Mouse (Mus musculus) olfactory bulb, adult 2 months (tissue): ENCODE measurements around the gene Gse1. TPM values are rescaled to one million over a fixed set of nuclear protein-coding genes. Genes with fewer than 3 reads are reported as not detected.

Experiments
- H3K27ac ChIP-seq: fragments of 200-500 bp; 2 replicates; pipeline ENCODE4 v1.5.1; 2012; ENCODE audit warnings: low read depth, low read length; ENCODE audit not compliant: insufficient read depth
- H3K4me1 ChIP-seq: fragments of 200-500 bp; 2 replicates; pipeline ENCODE4 v1.6.1; 2012; ENCODE audit warnings: low read length; ENCODE audit not compliant: control insufficient read depth, insufficient read depth
- H3K4me3 ChIP-seq: fragments of 200-500 bp; 2 replicates; pipeline ENCODE4 v1.5.1; 2012; ENCODE audit warnings: mild to moderate bottlenecking, low read depth, low read length, moderate library complexity; ENCODE audit not compliant: insufficient read depth
- CTCF ChIP-seq: fragments of 200-500 bp; IDR thresholded peaks from 2 replicates; pipeline ENCODE4 v1.5.1; 2012; ENCODE audit warnings: low read depth, mild to moderate bottlenecking, low read length, moderate library complexity; ENCODE audit not compliant: insufficient read depth
- POLR2A ChIP-seq: fragments of 200-500 bp; IDR thresholded peaks from 2 replicates; pipeline ENCODE4 v1.6.1; 2012; ENCODE audit warnings: mild to moderate bottlenecking, low read depth, low read length, moderate library complexity; ENCODE audit not compliant: insufficient read depth
- WGBS: fragments of 180-500 bp; shearing (Covaris S2); methylation state at CpG from one replicate; pipeline ENCODE4 v1.1.7; 2018; 5-methylcytosine and 5-hydroxymethylcytosine counted together
- polyA plus RNA-seq: library from polyadenylated mRNA; stranded (reverse); fragments of >200 nt; gene quantifications from 2 replicates; pipeline ENCODE4 v1.2.4, GENCODE M21; 2012; ENCODE audit warnings: low replicate concordance; ENCODE audit not compliant: missing spikeins, insufficient read depth, insufficient read length

Gene Gse1
- polyA plus RNA-seq, 1 experiment: 42.5 TPM

GRCm38 (mm10) chr8:120435781-120436180 lies 207.5 kb downstream of the Gse1 start:
- Histone ChIP-seq H3K4me1 (peaks cover 79% of the 10 kb centered on the region), H3K27ac (no peak overlapping the region), H3K4me3 (no peak overlapping the region)
- 95% methylated on average over 15 of the region's 15 CpGs for WGBS
- TF ChIP-seq POLR2A (no peak), CTCF (no peak)

GRCm38 (mm10) chr8:120436491-120437030 lies 208.3 kb downstream of the Gse1 start:
- Histone ChIP-seq H3K4me3 (no peak overlapping the region), H3K4me1 (peaks cover 83% of the 10 kb centered on the region), H3K27ac (peak overlapping the region; percentile 33; the same call in 1 of the 2 replicates)
- TF ChIP-seq POLR2A (no peak), CTCF (no peak)
- WGBS: 51% methylated on average over 5 of the region's 5 CpGs

GRCm38 (mm10) chr8:120437207-120437606 lies 209.0 kb downstream of the Gse1 start:
- 34% methylated on average over 1 of the region's 1 CpGs for WGBS
- no peak overlapping the region for H3K4me3 ChIP-seq
- H3K4me1 ChIP-seq: peaks cover 87% of the 10 kb centered on the region
- no peak for TF ChIP-seq CTCF
- H3K27ac ChIP-seq: peak overlapping the region; percentile 52

GRCm38 (mm10) chr8:120437666-120438395 lies 209.6 kb downstream of the Gse1 start:
- H3K4me3 ChIP-seq: no peak overlapping the region
- H3K4me1 ChIP-seq: peaks cover 86% of the 10 kb centered on the region
- H3K27ac ChIP-seq: peak overlapping the region; percentile 52
- TF ChIP-seq POLR2A (no peak), CTCF (no peak)
- WGBS: 45% methylated on average over 21 of the region's 21 CpGs

GRCm38 (mm10) chr8:120439309-120439708 lies 211.1 kb downstream of the Gse1 start:
- no peak overlapping the region for H3K4me3 ChIP-seq
- 15% methylated on average over 19 of the region's 19 CpGs for WGBS

GRCm38 (mm10) chr8:120440739-120441138 lies 212.5 kb downstream of the Gse1 start:
- Histone ChIP-seq H3K4me1 (peaks cover 71% of the 10 kb centered on the region), H3K27ac (peak overlapping the region; percentile 67), H3K4me3 (no peak overlapping the region)
- no peak for TF ChIP-seq POLR2A
- no peak for TF ChIP-seq CTCF
- WGBS: 35% methylated on average over 12 of the region's 12 CpGs

More at GRCm38 (mm10) chr8:120439309-120439708, 211.1 kb downstream of the Gse1 start:
- Histone ChIP-seq H3K4me1 (peaks cover 81% of the 10 kb centered on the region), H3K27ac (peak overlapping the region; percentile 81)
- 0 out of 2 replicates have a peak, but pooled peaks have one; percentile 14 for TF ChIP-seq POLR2A
- TF ChIP-seq CTCF: no peak

GRCm38 (mm10) chr8:120441637-120442036 lies 213.4 kb downstream of the Gse1 start:
- Histone ChIP-seq H3K27ac (peak overlapping the region; percentile 67; the same call in 1 of the 2 replicates), H3K4me1 (peaks cover 62% of the 10 kb centered on the region), H3K4me3 (no peak overlapping the region)
- 83% methylated on average over 6 of the region's 6 CpGs for WGBS
- TF ChIP-seq POLR2A: no peak
- no peak for TF ChIP-seq CTCF

GRCm38 (mm10) chr8:120442306-120443003 lies 214.2 kb downstream of the Gse1 start:
- Histone ChIP-seq H3K4me1 (peaks cover 54% of the 10 kb centered on the region), H3K4me3 (no peak overlapping the region), H3K27ac (no peak overlapping the region)
- TF ChIP-seq CTCF: no peak
- no peak for TF ChIP-seq POLR2A
- 65% methylated on average over 4 of the region's 4 CpGs for WGBS

- TF ChIP-seq CTCF (no peak), POLR2A (no peak)
- WGBS: 89% methylated on average over 10 of the region's 10 CpGs
- no peak overlapping the region for H3K4me3 ChIP-seq
- H3K4me1 ChIP-seq: peaks cover 51% of the 10 kb centered on the region
- no peak overlapping the region for H3K27ac ChIP-seq
Measured at GRCm38 (mm10) chr8:120445249-120445648, 217.0 kb downstream of the Gse1 start.
